ENCODE assay signal across 13 mouse cellular contexts in genomic region chr1:25892026-25892739, GRCm38 (mm10).
DNase-seq lines count a peak whose midpoint lies in the region; ATAC-seq lines count a peak whose summit lies in the region.
"Had no signal": no experiment of that assay in that cellular context is flagged by ENCODE, and none has a peak within 500 bp of the region (broad histone marks: within the 10 kb centered on the region; RNA-seq: fewer than 3 reads in every experiment).

No protein-coding gene starts in this region.

- no peak overlapping the region for H3K4me2 ChIP-seq in forebrain, embryonic 13.5 days
- H3K4me2 ChIP-seq: heart, embryonic 15.5 days; limb, embryonic 13.5 days; stomach, embryonic 15.5 days had no signal

- H3K27me3 ChIP-seq in forebrain, embryonic 13.5 days = no peaks in the 10 kb centered on the region
- H3K27me3 ChIP-seq in midbrain, embryonic 10.5 days (ENCODE audit: low read depth, poor library complexity, severe bottlenecking) = no peaks in the 10 kb centered on the region
- H3K27me3 ChIP-seq: heart, embryonic 15.5 days; limb, embryonic 13.5 days; stomach, embryonic 15.5 days had no signal

- no peak overlapping the region for H3K4me3 ChIP-seq in forebrain, embryonic 13.5 days
- H3K4me3 ChIP-seq in midbrain, embryonic 10.5 days = no peak overlapping the region
- H3K4me3 ChIP-seq: heart, embryonic 15.5 days; limb, embryonic 13.5 days; stomach, embryonic 15.5 days had no signal

- 6% methylated on average over 5 of the region's 5 CpGs for WGBS in forebrain, embryonic 13.5 days
- WGBS in midbrain, embryonic 10.5 days = 42% methylated on average over 5 of the region's 5 CpGs

- no peaks in the 10 kb centered on the region; the same call in 1 of the 2 replicates for H3K4me1 ChIP-seq in forebrain, embryonic 13.5 days
- peaks cover 13% of the 10 kb centered on the region for H3K4me1 ChIP-seq in midbrain, embryonic 10.5 days
- H3K4me1 ChIP-seq: heart, embryonic 15.5 days; limb, embryonic 13.5 days; stomach, embryonic 15.5 days had no signal

- no peaks in the 10 kb centered on the region for H3K9me3 ChIP-seq in forebrain, embryonic 13.5 days (replicated peaks)
- H3K9me3 ChIP-seq in midbrain, embryonic 10.5 days (replicated peaks) = no peaks in the 10 kb centered on the region
- H3K9me3 ChIP-seq: heart, embryonic 15.5 days; limb, embryonic 13.5 days; stomach, embryonic 15.5 days had no signal

- no peak overlapping the region for H3K9ac ChIP-seq in forebrain, embryonic 13.5 days
- H3K9ac ChIP-seq: heart, embryonic 15.5 days; limb, embryonic 13.5 days; stomach, embryonic 15.5 days had no signal

- ATAC-seq in forebrain, embryonic 13.5 days = peak; percentile 93
- ATAC-seq in CD4-positive, CD25-positive, alpha-beta regulatory T cell, adult 4 months = no peak

- no peaks in the 10 kb centered on the region for H3K36me3 ChIP-seq in forebrain, embryonic 13.5 days (ENCODE audit: poor library complexity, severe bottlenecking)
- H3K36me3 ChIP-seq in midbrain, embryonic 10.5 days = no peaks in the 10 kb centered on the region
- H3K36me3 ChIP-seq: heart, embryonic 15.5 days; limb, embryonic 13.5 days; stomach, embryonic 15.5 days had no signal

- no peak overlapping the region for H3K27ac ChIP-seq in forebrain, embryonic 13.5 days
- peak overlapping the region; percentile 50 for H3K27ac ChIP-seq in midbrain, embryonic 10.5 days (replicated peaks)
- H3K27ac ChIP-seq: heart, embryonic 15.5 days; limb, embryonic 13.5 days; stomach, embryonic 15.5 days had no signal

- DNase-seq in kidney, postnatal 4 days = peak; percentile 1 to 4
- no peak for DNase-seq in kidney, postnatal 14 days
- peak; percentile 33 for DNase-seq in midbrain, embryonic 10.5 days (ENCODE audit: low spot score)
- peak; percentile 4 for DNase-seq in telencephalon, adult 2 months (ENCODE audit: low read depth, low spot score)
- DNase-seq in urinary bladder, postnatal 4 days (ENCODE audit: low spot score in 2 of 2) = no peak
- no peak for DNase-seq in yolk sac, embryonic 10.5 days (ENCODE audit: low spot score)
- DNase-seq: kidney, postnatal 25 days; lung, postnatal 14 days had no signal

Comparison
In these comparisons a context has a peak if more than half of its experiments do, and no peak if none do; other contexts are left out.
1. DNase-seq: peak in kidney, postnatal 4 days (2 of 2), midbrain, embryonic 10.5 days (single experiment) and telencephalon, adult 2 months (single experiment); none in kidney, postnatal 14 days (single experiment), urinary bladder, postnatal 4 days (0 of 2) and yolk sac, embryonic 10.5 days (single experiment).